Mouse (Mus musculus) lung, postnatal 0 days (tissue): ENCODE measurements at regions not wholly inside any gene's neighbourhood (a gene's known extent, or its start where the extent isn't known, plus 50 kb on each side); places are given as distances from the start of the nearest gene placed in this dataset.

Experiments
- ATAC-seq: fragments of 200-750 bp; cut with Nextera tagmentation; 2 replicates; pipeline ENCODE4 v1.8.0; 2017; ENCODE audit warnings: moderate library complexity
- DNase-seq: peaks from one replicate; pipeline ENCODE4 v3.0.0-alpha.2; 2016; ENCODE audit warnings: low spot score
- H3K27ac ChIP-seq: fragments of 300-500 bp; sonication (generic); 2 replicates; pipeline ENCODE4 v1.5.1; 2014; ENCODE audit warnings: antibody characterized with exemption, mild to moderate bottlenecking, low read length, mixed read lengths
- H3K27me3 ChIP-seq: fragments of 300-500 bp; sonication (generic); replicated peaks from 2 replicates; pipeline ENCODE4 v1.6.1; 2014; ENCODE audit warnings: low read length, mixed read lengths; ENCODE audit not compliant: insufficient read depth
- H3K36me3 ChIP-seq: fragments of 300-500 bp; sonication (generic); 2 replicates; pipeline ENCODE4 v1.6.1; 2014; ENCODE audit warnings: low read length, mixed read lengths; ENCODE audit not compliant: insufficient read depth
- H3K4me1 ChIP-seq: fragments of 300-500 bp; sonication (generic); 2 replicates; pipeline ENCODE4 v1.6.1; 2014; ENCODE audit warnings: antibody characterized with exemption, low read depth, low read length, mixed read lengths; ENCODE audit not compliant: insufficient read depth
- H3K4me2 ChIP-seq: fragments of 300-500 bp; sonication (generic); replicated peaks from 2 replicates; pipeline ENCODE4 v1.6.1; 2014; ENCODE audit warnings: low read depth, mild to moderate bottlenecking, low read length, moderate library complexity, mixed read lengths
- H3K4me3 ChIP-seq: fragments of 300-500 bp; sonication (generic); 2 replicates; pipeline ENCODE4 v1.5.1; 2014; ENCODE audit warnings: low read depth, low read length
- H3K9ac ChIP-seq: fragments of 300-500 bp; sonication (generic); replicated peaks from 2 replicates; pipeline ENCODE4 v1.6.1; 2014; ENCODE audit warnings: low read depth, mild to moderate bottlenecking
- H3K9me3 ChIP-seq: fragments of 300-500 bp; sonication (generic); 2 replicates; pipeline ENCODE4 v1.6.1; 2016; ENCODE audit warnings: low read length, mixed read lengths
- CTCF ChIP-seq: IDR thresholded peaks from 2 replicates; pipeline ENCODE4 v1.5.1; 2016; ENCODE audit warnings: antibody characterized with exemption, mild to moderate bottlenecking
- EP300 ChIP-seq: IDR thresholded peaks from 2 replicates; pipeline ENCODE4 v1.6.1; 2016; ENCODE audit warnings: antibody characterized with exemption, mild to moderate bottlenecking, control low read depth
- WGBS: fragments of 180-500 bp; shearing (Covaris S2); extraction: QIAGEN DNeasy Blood & Tissue Kit; methylation state at CpG from one replicate; pipeline ENCODE4 v1.1.7; 2014; 5-methylcytosine and 5-hydroxymethylcytosine counted together

GRCm38 (mm10) chr12:16477572-16477971 is 133.2 kb downstream of the Lpin1 start:
- H3K36me3 ChIP-seq: no peaks in the 10 kb centered on the region
- no peak overlapping the region for H3K27ac ChIP-seq
- TF ChIP-seq CTCF (no peak), EP300 (no peak)
- ATAC-seq (no peak), DNase-seq (no peak)
- no peaks in the 10 kb centered on the region for H3K9me3 ChIP-seq
- no peak overlapping the region for H3K4me2 ChIP-seq
- no peak overlapping the region for H3K4me3 ChIP-seq
- no peaks in the 10 kb centered on the region for H3K4me1 ChIP-seq
- no peaks in the 10 kb centered on the region for H3K27me3 ChIP-seq
- WGBS: 77% methylated on average over 2 of the region's 2 CpGs
- no peak overlapping the region for H3K9ac ChIP-seq

GRCm38 (mm10) chr12:16474361-16475080 is 136.2 kb downstream of the Lpin1 start:
- 73% methylated on average over 4 of the region's 4 CpGs for WGBS
- DNase-seq (no peak), ATAC-seq (no peak)
- H3K4me3 ChIP-seq: no peak overlapping the region
- H3K4me1 ChIP-seq: no peaks in the 10 kb centered on the region
- no peaks in the 10 kb centered on the region for H3K36me3 ChIP-seq
- H3K27me3 ChIP-seq: no peaks in the 10 kb centered on the region
- H3K27ac ChIP-seq: no peak overlapping the region
- no peak for TF ChIP-seq CTCF
- H3K9ac ChIP-seq: no peak overlapping the region
- H3K9me3 ChIP-seq: no peaks in the 10 kb centered on the region
- no peak overlapping the region for H3K4me2 ChIP-seq

GRCm38 (mm10) chr12:16457419-16457818 is 153.3 kb downstream of the Lpin1 start:
- ATAC-seq (no peak), DNase-seq (no peak)
- Histone ChIP-seq H3K4me3 (no peak overlapping the region), H3K27ac (no peak overlapping the region), H3K36me3 (no peaks in the 10 kb centered on the region), H3K9ac (no peak overlapping the region), H3K27me3 (no peaks in the 10 kb centered on the region), H3K4me1 (no peaks in the 10 kb centered on the region), H3K4me2 (no peak overlapping the region), H3K9me3 (no peaks in the 10 kb centered on the region)
- 84% methylated on average over 6 of the region's 6 CpGs for WGBS
- TF ChIP-seq CTCF (no peak), EP300 (no peak)

GRCm38 (mm10) chr12:16450771-16451435 is 159.9 kb downstream of the Lpin1 start:
- TF ChIP-seq EP300: no peak
- no peak for TF ChIP-seq CTCF
- Histone ChIP-seq H3K4me1 (no peaks in the 10 kb centered on the region), H3K4me3 (no peak overlapping the region), H3K9me3 (no peaks in the 10 kb centered on the region), H3K27me3 (no peaks in the 10 kb centered on the region), H3K36me3 (no peaks in the 10 kb centered on the region), H3K27ac (no peak overlapping the region), H3K9ac (no peak overlapping the region), H3K4me2 (no peak overlapping the region)
- WGBS: 56% methylated on average over 3 of the region's 3 CpGs
- DNase-seq (no peak), ATAC-seq (no peak)

GRCm38 (mm10) chr12:16438717-16439116 is 172.0 kb downstream of the Lpin1 start:
- no peak overlapping the region for H3K9ac ChIP-seq
- no peak for TF ChIP-seq CTCF
- TF ChIP-seq EP300: no peak
- no peaks in the 10 kb centered on the region for H3K9me3 ChIP-seq
- no peak overlapping the region for H3K27ac ChIP-seq
- no peak overlapping the region for H3K4me3 ChIP-seq
- H3K27me3 ChIP-seq: no peaks in the 10 kb centered on the region
- H3K4me2 ChIP-seq: no peak overlapping the region
- DNase-seq (no peak), ATAC-seq (no peak)
- H3K4me1 ChIP-seq: no peaks in the 10 kb centered on the region
- WGBS: 80% methylated on average over 5 of the region's 5 CpGs
- no peaks in the 10 kb centered on the region for H3K36me3 ChIP-seq

- no peak for ATAC-seq
- Histone ChIP-seq H3K9ac (no peak overlapping the region), H3K9me3 (no peaks in the 10 kb centered on the region), H3K36me3 (no peaks in the 10 kb centered on the region), H3K4me3 (no peak overlapping the region), H3K4me2 (no peak overlapping the region), H3K27ac (no peak overlapping the region), H3K27me3 (no peaks in the 10 kb centered on the region), H3K4me1 (no peaks in the 10 kb centered on the region)
- WGBS: 100% methylated on average over 1 of the region's 1 CpGs
- TF ChIP-seq EP300 (no peak), CTCF (no peak)
- DNase-seq: no peak
These were observed 173.8 kb downstream of the Lpin1 start for GRCm38 (mm10) chr12:16436961-16437360.
